Mouse (Mus musculus) kidney, adult 9 months (tissue): Measurements from ENCODE around the gene Zfp362.
A peak's percentile ranks its signal among the peaks of the same experiment; 100 is the strongest.

ENCODE experiments used
- DNase-seq: peaks from one replicate; pipeline ENCODE4 v3.0.0; 2022

The Zfp362 gene

DNA sequence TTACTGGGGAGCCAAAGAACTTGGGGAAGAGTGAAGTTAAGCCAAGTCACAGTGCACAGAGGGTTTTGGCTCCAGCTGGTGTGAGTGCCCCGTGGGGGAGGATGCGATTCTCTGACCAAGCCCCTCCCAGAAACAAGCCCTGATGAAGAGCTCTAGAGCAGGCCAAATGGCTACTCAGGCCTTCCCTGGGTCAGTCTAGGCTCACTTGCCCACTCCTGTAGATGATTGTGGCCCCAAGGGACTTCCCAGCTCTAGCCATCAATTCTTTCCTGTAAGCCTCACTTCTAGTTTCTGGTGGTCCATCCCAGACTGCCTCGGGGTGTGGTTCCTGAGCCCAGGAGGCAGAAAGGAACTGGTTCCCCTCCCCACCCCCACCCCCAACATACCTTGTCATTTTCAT is 50.8 kb downstream of the Zfp362 start, which contains the start of gene A3galt2:
Gene A3galt2, plus strand, starts transcription at position 301 of the 400 bp plus-strand sequence.
- no peak for DNase-seq

- no peak for DNase-seq
Measured at GRCm38 (mm10) chr4:128753571-128753970, 52.3 kb downstream of the Zfp362 start.

DNA sequence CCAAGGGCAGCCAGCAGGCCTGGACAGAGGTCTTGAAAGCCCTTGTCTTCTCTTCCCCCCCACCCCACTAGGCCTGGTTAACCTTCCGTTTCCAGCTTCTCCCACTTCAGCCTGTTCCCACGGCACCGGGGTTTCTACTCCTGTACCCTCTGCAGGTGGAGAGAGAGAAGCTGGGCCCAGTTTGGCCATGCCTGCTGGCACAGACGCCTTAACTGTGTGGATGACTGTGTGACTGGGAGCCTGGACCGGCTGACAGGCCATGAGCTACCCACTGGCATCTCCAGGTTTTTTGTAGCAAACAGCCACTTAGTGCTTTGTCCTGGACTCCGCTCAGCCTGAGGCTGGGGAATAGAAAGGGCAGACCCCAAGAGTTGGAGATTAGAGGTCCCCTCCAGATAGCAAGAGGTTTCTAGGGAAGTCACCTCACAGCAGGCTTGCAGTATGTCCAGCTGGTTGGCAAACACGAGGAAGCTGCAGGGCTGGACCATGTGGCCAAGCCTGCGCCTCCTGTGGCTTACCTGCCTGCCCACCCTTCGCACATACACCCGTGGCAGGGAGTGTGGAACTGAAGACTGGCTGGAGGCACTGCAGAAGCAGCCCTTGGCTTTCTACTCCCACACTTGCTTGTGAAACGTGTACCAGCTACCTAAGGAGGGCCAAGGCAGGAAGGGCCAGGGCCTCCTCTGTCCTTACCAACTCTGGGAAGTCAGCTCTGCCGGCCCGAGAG is 53.7 kb downstream of the Zfp362 start:
- no peak for DNase-seq

DNA sequence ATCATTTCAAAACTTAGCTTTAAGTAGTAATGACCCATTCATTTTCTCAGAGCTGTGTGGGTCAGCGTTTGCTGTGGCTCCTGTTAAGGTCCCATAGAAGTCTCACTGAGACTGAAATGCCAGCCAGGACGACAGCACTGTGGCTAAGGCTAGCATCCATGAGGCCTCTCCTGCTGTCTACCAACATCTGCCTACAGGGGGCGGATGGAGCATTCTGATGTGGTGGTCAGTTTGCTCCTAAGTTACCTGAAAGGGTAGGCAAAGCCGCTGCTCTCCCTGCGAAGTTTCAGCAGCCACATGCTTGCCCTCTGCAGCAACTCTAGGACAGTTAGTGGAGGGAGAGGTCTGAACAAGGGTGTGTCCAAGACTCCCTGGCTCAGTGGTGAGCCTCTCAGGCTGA is 54.8 kb downstream of the Zfp362 start:
- DNase-seq = no peak

- no peak for DNase-seq
Measured at GRCm38 (mm10) chr4:128748309-128748708, 57.5 kb downstream of the Zfp362 start.

GRCm38 (mm10) chr4:128747614-128748270 is 58.1 kb downstream of the Zfp362 start:
- DNase-seq = no peak

GRCm38 (mm10) chr4:128745160-128745559 is 60.7 kb downstream of the Zfp362 start:
- no peak for DNase-seq

DNA sequence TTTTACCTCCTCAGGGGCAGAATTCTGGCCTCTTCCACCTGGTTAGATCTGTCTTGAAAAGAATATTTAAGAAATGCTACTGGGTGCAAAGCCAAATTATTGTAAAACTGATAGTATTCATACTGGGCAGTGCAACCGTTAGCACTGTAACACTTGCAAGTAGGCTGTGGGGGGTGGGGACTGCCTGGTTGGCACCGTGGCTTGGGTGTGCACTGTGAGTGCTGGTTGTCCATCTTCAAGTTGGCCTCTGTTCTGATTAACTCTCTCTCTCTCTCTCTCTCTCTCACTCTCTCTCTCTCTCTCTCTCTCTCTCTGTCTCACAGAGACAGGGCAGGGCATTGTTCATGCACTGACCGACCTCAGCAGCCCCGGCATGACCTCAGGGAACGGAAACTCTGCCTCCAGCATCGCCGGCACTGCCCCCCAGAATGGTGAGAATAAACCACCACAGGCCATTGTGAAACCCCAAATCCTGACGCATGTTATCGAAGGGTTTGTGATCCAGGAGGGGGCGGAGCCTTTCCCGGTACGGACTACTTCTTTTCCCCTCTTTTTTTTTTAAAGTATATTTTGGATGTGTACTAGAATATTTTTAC is 62.7 kb downstream of the Zfp362 start:
- DNase-seq = no peak

DNA sequence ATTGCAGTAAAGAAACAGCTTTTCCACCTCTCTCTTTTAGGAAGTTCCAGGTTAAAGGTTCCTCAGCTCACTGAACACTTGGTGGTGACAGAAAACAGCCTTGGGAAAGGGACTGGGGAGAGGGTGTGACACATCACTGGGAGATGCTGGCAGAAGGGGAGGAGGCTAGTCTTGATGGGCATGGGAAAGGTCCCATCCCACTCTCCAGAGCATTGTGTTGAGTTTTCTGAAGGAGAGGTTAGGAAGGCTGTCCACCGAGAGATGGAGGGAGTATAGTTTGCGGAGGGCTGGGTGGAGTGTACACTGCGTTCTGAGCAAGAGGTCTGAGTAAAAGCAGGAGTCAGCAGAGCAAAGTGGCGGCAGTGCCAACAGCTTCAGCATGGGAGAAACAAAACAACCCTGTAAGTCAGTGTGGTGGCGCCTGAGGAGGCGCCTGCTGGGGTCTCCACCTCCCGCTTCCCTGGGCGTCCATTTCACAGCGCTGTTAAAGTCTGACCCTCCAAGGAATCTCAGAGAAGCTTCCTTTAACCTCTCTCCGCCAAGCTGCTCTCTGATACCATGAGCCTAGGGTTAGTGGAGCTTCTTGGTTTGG is 63.4 kb downstream of the Zfp362 start:
- DNase-seq = no peak

- no peak for DNase-seq
Measured at GRCm38 (mm10) chr4:128741906-128742305, 63.9 kb downstream of the Zfp362 start.

GRCm38 (mm10) chr4:128740878-128741277 is 65.0 kb downstream of the Zfp362 start:
- DNase-seq = no peak

DNA sequence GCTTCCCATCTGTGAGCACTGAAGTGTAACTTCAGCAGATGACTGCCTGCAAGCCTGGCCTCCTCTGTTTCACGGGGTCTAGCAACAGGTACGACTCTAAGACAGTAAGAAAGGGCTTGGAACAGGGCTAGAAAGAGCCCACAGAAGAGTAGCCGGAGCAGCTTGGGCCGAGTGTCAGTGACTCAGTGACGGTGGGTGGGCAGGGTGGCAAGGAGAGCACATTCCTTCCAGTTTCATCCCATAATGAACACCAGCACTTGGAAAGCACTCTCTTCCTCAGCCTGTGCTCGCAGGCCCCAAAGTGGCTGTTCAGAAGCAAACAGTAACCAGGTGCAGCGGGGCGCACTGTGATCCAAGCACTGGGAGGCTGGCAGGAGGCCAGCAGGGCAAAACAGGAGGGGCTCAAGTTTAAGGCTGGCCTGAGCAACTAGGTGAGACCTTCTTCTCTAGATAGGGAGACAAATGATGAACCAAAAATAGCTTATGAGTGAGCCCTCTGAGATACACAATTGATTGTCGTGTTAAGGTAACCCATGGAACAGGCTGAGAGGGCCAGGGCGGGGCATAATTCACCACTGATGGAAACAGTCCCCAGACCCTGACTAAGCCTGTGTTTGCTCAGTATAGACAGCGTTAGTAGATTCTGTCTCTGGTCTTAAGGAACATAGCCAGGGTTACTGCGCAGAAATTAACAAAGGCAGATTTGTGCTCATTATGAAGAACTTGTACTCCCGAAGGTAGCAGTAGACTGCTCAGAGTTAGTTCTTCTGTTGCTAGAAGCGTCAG is 67.8 kb downstream of the Zfp362 start:
- DNase-seq = no peak

DNA sequence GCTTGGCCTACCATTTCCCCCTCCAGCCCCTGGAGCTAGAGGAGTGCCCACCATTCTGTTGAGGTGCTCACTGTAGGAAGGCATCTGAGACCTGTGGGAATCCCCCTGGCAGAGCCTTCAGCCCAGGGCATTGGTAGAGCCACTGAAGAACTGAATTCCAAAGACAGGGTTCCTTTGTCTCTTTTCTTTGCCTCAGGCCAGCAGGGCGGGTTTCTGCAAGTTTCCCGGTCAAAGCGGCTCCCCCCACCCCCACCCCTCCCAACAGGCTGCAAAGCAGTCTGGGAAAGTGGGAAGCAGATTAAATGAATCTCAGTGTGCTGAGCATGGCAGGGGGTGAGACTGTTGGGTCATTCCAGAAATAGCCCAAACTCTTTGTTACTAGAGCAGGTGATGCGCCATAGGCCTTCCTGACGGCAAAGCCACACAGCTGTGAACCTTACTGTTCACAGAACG is 68.7 kb downstream of the Zfp362 start:
- no peak for DNase-seq

DNA sequence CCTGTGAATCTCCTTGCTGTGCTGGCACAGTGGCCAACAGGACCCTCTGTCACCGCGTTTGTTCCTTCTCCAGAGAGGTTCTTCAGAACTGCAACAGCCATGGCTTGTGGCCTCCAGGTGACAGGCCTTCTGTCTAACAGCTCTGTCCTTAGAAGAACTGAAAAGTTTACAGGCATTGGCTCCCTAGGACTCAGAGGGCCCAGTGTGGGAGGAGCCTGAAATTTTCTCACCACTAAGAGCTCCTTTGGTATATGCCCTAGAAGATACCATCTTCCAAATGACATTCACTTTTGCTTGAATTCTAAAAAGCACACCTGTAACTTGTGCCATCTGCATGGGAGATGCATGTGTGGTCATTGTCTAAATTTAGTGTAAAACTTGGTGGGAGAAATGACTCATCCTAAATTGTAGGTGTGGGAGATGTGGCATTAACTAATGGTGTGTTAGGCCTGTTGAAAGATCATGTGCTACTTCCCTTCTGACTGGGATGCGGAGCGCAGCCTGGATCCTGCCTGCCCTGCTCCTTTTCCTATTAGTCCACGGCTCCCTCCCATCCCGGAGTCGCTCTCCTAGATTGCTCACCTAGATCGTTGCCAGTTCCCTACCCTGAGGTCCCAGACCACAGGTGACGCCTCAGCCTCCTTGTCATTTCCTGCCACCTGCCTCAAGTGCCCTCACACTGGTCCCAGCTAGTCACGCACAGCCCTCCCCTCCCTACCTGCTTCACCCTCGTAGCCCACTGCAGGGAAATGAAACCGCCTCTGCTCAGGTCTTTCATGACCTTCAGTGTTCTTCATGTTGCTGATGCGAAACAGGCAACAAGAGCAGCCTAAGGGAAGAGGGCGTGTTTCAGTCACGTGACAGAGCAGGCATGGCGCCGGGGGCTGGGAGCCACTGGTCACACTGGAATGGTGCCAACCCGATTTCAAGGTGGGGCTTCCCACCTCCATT is 70.8 kb downstream of the Zfp362 start:
- DNase-seq = peak; percentile 73

DNA sequence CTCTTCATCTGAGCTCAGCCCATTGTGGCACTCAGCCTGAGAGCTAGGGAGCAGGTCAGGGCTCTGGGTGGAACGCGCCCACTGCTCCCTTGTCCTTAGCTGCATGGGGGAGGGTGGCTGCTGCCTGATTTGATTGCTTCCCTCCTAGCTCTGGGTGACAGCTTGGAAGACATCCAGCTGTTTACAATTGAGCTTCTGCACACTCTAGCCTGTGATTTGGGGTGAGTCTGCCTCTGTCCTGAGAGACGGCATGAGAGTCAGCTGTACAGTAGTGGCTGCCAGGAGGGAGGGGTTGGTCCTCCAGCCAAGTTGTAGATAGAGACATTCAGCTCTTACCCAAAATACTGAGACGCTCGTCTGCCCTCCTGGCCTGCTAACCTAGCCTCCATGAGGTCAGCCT is 71.6 kb downstream of the Zfp362 start:
- peak; percentile 79 for DNase-seq

DNA sequence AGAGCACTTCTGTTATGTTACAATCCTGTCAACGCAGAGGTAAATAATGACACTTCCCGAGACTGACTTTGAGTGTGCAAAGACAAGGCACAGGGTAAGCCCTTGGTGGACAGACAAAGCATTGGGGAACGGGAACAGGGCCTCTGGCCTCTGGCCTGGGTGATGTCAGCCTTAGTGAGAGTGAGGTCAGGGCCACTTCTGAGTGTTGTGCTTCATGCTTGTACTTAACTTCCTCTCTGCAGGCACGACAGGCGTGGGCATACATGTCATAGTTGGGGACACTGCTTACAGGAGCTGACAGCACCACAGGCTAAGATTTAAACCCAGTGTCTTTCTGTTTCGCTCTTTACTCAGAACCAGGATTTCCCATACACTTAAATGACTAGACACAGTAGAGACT is 72.3 kb downstream of the Zfp362 start:
- peak; percentile 33 for DNase-seq

GRCm38 (mm10) chr4:128732794-128733193 is 73.1 kb downstream of the Zfp362 start:
- no peak for DNase-seq

DNA sequence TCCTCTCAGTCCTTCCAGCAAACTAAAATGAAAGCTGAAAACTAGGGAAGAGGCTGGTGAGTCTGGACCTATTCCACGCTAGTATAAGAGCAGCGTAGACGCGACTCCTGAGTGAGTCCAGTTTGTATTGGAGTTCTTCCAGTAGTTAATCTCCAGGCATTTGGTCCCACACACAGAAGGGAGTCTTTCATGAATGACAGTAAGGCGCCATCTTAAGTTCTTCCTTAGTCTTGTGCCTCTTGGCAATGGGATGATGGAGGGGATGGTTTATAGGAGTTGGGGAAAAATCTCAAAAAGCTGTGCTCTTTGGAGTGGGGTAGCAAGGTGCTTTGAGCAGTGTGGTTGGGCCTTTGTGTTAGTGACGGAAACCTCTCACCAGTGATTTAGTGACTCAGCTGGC is 75.6 kb downstream of the Zfp362 start:
- DNase-seq = no peak

DNA sequence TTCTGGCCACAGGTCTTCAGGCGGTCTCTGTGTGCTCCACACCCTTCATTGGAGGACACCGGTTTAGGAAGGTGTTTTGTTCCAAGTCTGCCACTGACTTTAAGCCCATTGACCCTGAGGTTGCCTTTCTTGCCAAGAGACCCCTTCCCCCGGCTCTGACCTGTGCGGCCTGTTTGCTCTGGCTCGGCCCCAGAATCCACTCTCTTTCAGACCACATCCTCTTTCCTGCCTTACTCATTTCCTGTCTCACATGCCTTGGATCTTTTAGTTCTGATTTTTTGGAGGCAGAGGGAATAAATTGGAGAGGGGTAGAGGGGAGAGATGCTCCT is 76.2 kb downstream of the Zfp362 start:
- peak; percentile 44 for DNase-seq

DNA sequence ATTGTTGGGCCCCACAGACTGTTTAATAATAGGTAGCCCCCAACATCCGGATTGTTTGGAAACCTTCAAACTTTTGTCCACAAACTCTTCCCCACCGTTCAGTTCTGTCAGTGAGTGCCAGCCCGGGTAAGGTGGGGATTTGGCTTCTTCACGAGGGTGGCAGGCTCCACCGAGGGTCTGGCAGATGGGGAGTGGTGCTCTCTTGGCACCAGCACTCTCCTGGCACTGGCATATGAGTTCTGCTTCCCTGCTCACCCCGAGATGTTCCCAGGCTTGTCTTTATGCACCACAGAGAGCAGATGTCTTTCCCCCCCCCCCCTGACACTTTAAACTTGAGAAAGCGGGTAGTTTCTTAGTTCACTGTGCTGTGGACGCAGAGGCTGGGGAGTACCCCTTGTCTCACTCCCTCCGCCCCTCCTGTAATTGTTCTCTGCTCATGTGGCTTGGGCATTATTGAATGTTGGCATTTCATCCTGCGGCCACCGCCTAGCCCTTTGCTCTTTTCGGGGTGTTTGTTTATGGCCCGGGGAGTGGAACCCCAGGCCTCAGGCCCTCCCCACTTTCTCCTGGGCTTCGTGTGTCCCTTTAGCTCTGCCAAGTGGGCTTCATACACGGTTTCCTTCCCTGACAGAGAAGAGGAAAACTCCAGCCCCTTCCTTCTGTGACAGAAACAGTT is 76.7 kb downstream of the Zfp362 start:
- DNase-seq = no peak

DNA sequence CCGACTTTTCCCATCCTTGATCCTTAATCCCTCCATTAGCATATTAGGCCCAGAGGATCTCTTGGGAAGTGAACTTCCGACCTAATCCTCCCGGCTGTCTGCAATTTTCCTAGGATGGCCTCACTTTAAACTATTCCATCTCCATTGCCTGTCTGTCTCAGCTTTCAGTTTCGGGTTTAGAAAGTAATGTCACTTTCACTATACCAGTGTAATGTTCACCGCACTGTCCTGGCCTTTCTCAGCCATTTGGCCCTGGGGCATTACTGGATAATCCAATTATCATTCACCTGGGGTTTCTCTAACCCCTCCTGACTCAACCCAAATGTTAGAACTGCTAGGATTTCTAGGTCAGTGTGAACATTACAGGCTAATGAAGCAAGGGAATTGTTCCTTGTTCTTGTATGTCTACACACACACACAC is 77.4 kb downstream of the Zfp362 start:
- no peak for DNase-seq
